Mouse (Mus musculus) telencephalon, adult 2 months (tissue): ENCODE results near the gene Mgst1.
A peak's percentile ranks its signal among the peaks of the same experiment; 100 is the strongest.

ENCODE experiments used
- DNase-seq: peaks from one replicate; pipeline ENCODE4 v3.0.0-alpha.2; 2011; ENCODE audit warnings: low read depth, low spot score

Mgst1 gene

GRCm38 (mm10) chr6:138139930-138140329 lies at the start of gene Mgst1:
Mgst1 (plus strand) TSS chr6:138140316.
- DNase-seq = no peak

- DNase-seq = no peak
These were observed 47.7 kb upstream of the Mgst1 start for GRCm38 (mm10) chr6:138092432-138092831.

- DNase-seq = no peak
These were observed 45.1 kb upstream of the Mgst1 start for GRCm38 (mm10) chr6:138095060-138095459.

- DNase-seq = no peak
These were observed 40.5 kb upstream of the Mgst1 start for GRCm38 (mm10) chr6:138099646-138100045.

GRCm38 (mm10) chr6:138101843-138102242 lies 38.3 kb upstream of the Mgst1 start:
- no peak for DNase-seq

GRCm38 (mm10) chr6:138102940-138103339 lies 37.2 kb upstream of the Mgst1 start:
- DNase-seq = no peak

GRCm38 (mm10) chr6:138104559-138104958 lies 35.6 kb upstream of the Mgst1 start:
- no peak for DNase-seq

- DNase-seq = no peak
These were observed 22.6 kb upstream of the Mgst1 start for GRCm38 (mm10) chr6:138117496-138117895.

GRCm38 (mm10) chr6:138128392-138129335 lies 11.5 kb upstream of the Mgst1 start:
- peak; percentile 23 for DNase-seq

GRCm38 (mm10) chr6:138130541-138130940 lies 9.6 kb upstream of the Mgst1 start:
- DNase-seq = no peak

GRCm38 (mm10) chr6:138140336-138140735 lies 220 bp downstream of the Mgst1 start:
- DNase-seq = no peak

GRCm38 (mm10) chr6:138141111-138141592 lies 1.0 kb downstream of the Mgst1 start:
- DNase-seq = no peak

GRCm38 (mm10) chr6:138142604-138143003 lies 2.5 kb downstream of the Mgst1 start:
- DNase-seq = no peak

GRCm38 (mm10) chr6:138143450-138143849 lies 3.3 kb downstream of the Mgst1 start:
- DNase-seq = no peak

GRCm38 (mm10) chr6:138153111-138153510 lies 13.0 kb downstream of the Mgst1 start:
- DNase-seq = peak; percentile 16

GRCm38 (mm10) chr6:138163920-138164319 lies 23.8 kb downstream of the Mgst1 start:
- peak; percentile 11 for DNase-seq

- peak; percentile 41 for DNase-seq
These were observed 31.5 kb downstream of the Mgst1 start for GRCm38 (mm10) chr6:138171480-138172224.
